Mouse (Mus musculus): Measurements from ENCODE around the gene Thbd. TPM values are rescaled to one million over a fixed set of nuclear protein-coding genes. Genes with fewer than 3 reads are reported as not detected.

Thbd gene
- polyA plus RNA-seq, 1 experiment from 2014 or later, result 29.0 TPM

DNA sequence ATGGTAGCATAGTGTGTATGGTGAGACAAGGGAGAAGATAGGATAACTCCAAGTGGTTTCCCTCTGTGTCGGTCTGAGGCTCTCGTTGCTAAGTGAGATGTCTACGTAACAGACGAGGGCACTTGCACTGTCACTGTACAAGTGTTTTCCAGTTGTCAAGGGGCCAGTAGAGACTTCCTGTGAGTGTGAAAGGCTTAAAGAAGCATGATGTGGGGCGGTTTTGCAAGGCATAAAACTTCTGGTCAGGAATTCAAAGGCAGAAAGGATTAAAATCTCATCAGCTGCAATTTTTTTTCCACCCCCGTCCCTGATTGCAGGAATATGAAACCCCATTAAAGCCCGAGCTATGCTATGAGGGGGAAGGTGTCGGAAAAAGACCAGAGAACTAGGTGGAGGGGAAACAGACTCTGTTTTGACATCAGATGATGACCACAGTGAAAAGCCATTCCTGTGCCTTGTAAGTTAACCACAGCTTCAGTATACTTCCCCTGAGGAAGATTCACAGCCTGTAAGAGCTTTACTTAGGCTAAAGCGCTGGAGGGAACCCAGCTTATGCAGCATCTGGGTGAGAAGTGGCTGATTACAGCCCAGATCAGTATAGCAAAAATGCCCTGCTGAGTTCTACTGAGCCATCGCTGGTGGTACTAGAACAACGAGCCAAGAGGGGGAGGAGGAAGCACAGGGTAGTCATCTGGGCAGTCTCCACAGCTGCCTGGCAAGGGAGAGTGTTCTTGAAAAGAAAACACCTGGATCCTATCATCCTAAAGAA lies 10.8 kb downstream of the Thbd start:
- Histone ChIP-seq H3K4me3 (replicated peaks) (no peak overlapping the region), H3K9me3 (no peaks in the 10 kb centered on the region), H3K27ac (peak overlapping the region; percentile 5), H3K4me1 (peaks cover 20% of the 10 kb centered on the region), H3K9ac (no peak overlapping the region), H3K36me3 (no peaks in the 10 kb centered on the region), H3K4me2 (peak overlapping the region; percentile 16), H3K27me3 (replicated peaks) (peaks cover 21% of the 10 kb centered on the region)
- 0 out of 2 replicates have a peak, but pooled peaks have one; percentile 19 for ATAC-seq (ENCODE audit: insufficient read depth, low FRiP score, low read depth)
- WGBS, result 43% methylated on average over 11 of the region's 11 CpGs

DNA sequence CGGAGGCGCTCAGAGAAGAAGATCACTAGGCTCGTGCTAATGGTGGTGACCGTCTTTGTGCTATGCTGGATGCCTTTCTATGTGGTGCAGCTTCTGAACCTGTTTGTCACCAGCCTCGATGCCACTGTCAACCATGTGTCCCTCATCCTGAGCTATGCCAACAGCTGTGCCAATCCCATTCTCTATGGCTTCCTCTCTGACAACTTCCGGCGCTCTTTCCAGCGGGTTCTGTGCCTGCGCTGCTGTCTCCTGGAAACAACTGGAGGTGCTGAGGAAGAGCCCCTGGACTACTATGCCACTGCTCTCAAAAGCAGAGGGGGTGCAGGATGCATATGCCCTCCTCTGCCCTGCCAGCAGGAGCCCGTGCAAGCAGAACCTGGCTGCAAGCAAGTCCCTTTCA lies 11.8 kb downstream of the Thbd start:
- peak overlapping the region; percentile 88 for H3K4me2 ChIP-seq
- peaks cover 20% of the 10 kb centered on the region for H3K4me1 ChIP-seq
- H3K9ac ChIP-seq, result no peak overlapping the region

DNA sequence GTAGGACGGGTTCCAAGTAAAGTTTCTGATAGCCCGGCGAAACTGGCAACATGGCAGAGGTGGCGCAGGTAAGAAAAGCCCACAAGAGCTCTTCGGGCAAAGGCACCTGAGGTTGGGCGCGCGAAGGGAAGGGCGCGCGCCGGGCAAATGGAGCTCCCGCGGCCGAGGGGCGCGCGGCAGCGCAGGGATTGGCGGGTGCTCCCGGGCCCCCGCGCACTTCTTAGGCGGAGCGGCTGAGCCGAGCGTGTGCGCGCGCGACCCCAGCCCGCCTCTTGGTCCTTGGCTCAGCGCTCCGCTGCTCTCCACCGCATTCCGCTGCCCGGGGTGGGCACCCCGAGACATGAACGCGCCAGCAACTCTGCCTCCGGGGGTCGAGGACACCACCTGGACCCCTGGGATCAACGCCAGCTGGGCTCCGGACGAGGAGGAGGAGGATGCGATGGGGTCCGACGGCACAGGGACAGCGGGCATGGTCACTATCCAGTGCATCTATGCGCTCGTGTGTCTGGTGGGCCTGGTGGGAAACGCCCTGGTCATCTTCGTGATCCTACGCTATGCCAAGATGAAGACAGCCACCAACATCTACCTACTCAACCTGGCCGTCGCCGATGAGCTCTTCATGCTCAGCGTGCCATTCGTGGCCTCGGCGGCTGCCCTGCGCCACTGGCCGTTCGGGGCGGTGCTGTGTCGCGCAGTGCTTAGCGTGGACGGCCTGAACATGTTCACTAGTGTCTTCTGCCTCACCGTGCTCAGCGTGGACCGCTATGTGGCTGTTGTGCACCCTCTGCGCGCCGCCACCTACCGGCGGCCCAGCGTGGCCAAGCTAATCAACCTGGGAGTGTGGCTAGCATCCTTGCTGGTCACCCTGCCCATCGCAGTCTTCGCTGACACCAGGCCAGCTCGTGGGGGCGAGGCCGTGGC lies 12.6 kb downstream of the Thbd start, which contains the start of gene Sstr4:
Gene Sstr4, plus strand, starts transcription at position 214 of the 921 bp plus-strand sequence.
- Histone ChIP-seq H3K9me3 (no peaks in the 10 kb centered on the region), H3K27ac (no peak within 1 kb of the TSS), H3K27me3 (replicated peaks) (peaks cover 21% of the 10 kb centered on the region), H3K4me2 (peak within 1 kb of the TSS; percentile 88), H3K4me1 (peaks cover 20% of the 10 kb centered on the region), H3K36me3 (no peaks in the 10 kb centered on the region), H3K4me3 (replicated peaks) (peak within 1 kb of the TSS; percentile 47), H3K9ac (peak within 1 kb of the TSS; percentile 31; the same call in 1 of the 2 replicates)
- ATAC-seq (ENCODE audit: insufficient read depth, low FRiP score, low read depth), result peak; percentile 51
- WGBS, result 3% methylated on average over 83 of the region's 83 CpGs

More for the DNA sequence above, 11.8 kb downstream of the Thbd start:
- 72% methylated on average over 10 of the region's 10 CpGs for WGBS
- Histone ChIP-seq H3K9me3 (no peaks in the 10 kb centered on the region), H3K4me3 (replicated peaks) (peak overlapping the region; percentile 47; the same call in 1 of the 2 replicates), H3K27ac (no peak overlapping the region), H3K27me3 (replicated peaks) (peaks cover 21% of the 10 kb centered on the region), H3K36me3 (no peaks in the 10 kb centered on the region)
- no peak for ATAC-seq (ENCODE audit: insufficient read depth, low FRiP score, low read depth)

DNA sequence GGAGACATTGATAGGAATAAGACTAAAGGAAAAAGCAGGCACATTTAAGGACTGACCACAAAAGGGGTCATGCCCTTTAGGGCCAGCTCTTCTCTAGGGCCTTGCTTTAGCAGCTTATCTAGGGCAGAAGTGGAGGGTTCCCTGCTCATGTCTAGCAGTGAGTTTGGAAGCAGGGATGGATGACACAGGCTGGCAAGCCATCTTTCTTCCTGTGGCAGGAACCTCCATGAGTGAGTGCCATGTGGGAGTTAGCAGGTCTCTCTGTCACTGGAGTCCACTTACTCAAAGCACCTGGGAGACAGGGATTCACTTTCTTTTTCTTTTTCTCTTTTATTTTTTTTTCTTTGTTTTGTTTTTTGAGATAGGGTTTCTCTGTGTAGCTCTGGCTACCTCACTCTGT lies 14.1 kb downstream of the Thbd start:
- no peak overlapping the region for H3K27ac ChIP-seq
- ATAC-seq (ENCODE audit: insufficient read depth, low FRiP score, low read depth), result no peak
- peaks cover 20% of the 10 kb centered on the region for H3K4me1 ChIP-seq
- H3K9me3 ChIP-seq, result no peaks in the 10 kb centered on the region
- no peak overlapping the region for H3K4me3 ChIP-seq (replicated peaks)
- H3K27me3 ChIP-seq (replicated peaks), result peaks cover 21% of the 10 kb centered on the region
- H3K9ac ChIP-seq, result no peak overlapping the region
- H3K4me2 ChIP-seq, result no peak overlapping the region
- H3K36me3 ChIP-seq, result no peaks in the 10 kb centered on the region

DNA sequence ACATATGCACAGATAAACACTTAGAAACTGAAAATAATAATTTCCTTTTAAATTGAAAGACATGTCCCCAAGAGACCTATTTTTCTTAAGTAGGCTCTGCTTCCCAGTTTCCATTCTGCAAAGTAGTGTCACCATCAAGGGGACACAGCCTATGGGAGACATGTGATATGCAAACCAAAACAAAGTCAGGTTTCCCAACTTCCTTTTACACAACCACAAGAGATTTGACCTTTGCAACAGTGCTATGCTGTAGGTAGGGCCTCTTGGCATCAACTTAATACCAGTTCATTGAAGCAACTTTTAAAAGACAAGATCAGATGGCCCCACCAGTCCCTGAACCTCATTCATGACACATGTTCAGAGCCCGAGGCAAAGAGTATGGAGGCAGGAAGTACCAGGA lies 14.8 kb downstream of the Thbd start:
- Histone ChIP-seq H3K27ac (no peak overlapping the region), H3K27me3 (replicated peaks) (peaks cover 21% of the 10 kb centered on the region), H3K9ac (no peak overlapping the region), H3K36me3 (no peaks in the 10 kb centered on the region), H3K4me2 (no peak overlapping the region), H3K9me3 (no peaks in the 10 kb centered on the region), H3K4me3 (replicated peaks) (no peak overlapping the region), H3K4me1 (peaks cover 20% of the 10 kb centered on the region)
- 76% methylated on average over 1 of the region's 1 CpGs for WGBS
- ATAC-seq (ENCODE audit: insufficient read depth, low FRiP score, low read depth), result no peak

DNA sequence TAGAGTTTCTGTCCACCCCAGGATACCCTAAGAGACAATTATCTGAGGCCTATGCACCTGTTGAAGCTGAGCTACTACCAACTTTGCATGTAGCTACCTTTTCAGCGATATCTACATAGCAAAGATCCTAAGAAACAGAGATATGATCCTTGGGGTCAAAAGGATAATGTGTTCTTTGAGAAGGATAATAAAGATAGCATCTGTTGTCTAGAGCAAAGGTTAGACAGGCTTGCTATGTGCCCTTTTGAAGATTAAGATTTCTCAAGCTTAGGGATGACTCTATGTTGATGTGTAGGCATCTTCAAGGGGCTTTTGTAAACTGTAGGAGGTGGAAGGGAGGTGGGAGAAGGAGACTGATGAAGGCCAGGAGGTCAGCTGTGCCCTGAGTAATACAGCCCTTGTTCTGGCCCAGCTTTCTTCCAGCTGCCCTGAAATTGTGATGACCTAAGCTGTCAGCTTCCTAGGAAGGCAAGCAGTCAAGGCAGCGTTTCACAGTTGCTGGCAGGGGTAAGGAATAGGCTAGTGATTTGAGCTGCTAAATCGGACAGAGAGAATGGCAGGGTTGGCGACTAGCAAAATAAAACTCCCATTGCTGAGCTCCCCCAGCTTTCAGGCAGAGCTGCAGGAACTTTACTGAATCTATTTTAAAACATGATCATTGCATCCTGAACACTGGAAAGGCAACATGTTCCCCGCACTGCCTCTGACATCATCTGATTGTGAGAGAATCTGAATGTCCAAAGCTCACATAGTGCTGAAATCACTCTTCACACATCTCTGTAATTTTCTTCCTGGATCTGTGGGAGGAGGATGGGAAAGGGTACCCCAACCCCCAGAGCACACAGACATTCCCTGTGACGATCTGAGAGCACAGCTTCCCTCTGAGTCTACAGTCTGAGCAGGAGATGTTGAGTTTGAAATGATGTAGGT lies 20.1 kb downstream of the Thbd start:
- no peaks in the 10 kb centered on the region for H3K27me3 ChIP-seq (replicated peaks)
- H3K4me2 ChIP-seq, result no peak overlapping the region
- H3K4me1 ChIP-seq, result no peaks in the 10 kb centered on the region
- H3K4me3 ChIP-seq (replicated peaks), result no peak overlapping the region
- ATAC-seq (ENCODE audit: insufficient read depth, low FRiP score, low read depth), result no peak
- H3K9me3 ChIP-seq, result no peaks in the 10 kb centered on the region
- no peak overlapping the region for H3K9ac ChIP-seq
- H3K27ac ChIP-seq, result no peak overlapping the region
- H3K36me3 ChIP-seq, result no peaks in the 10 kb centered on the region
- 61% methylated on average over 6 of the region's 6 CpGs for WGBS

DNA sequence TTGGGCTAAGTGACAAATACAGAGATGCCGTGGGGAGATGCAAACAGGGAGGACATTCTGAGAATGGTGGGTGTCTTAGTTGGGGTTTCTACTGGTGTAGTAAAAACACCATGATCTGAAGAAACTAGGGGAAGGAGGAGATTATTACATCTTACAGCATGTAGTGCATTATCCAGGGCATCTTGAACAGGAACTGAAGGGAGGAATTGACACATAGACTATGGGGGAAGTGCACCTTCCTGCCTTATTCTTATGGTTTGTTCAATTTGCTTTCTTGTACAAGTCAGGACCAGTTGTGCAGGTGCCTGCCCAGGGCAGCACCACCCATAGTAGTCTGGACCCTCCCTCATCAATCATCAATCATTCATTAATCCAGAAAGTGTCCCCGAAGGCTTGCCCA lies 21.1 kb downstream of the Thbd start:
- H3K9ac ChIP-seq, result no peak overlapping the region
- no peaks in the 10 kb centered on the region for H3K4me1 ChIP-seq
- H3K27ac ChIP-seq, result no peak overlapping the region
- H3K4me3 ChIP-seq (replicated peaks), result no peak overlapping the region
- WGBS, result 68% methylated on average over 2 of the region's 2 CpGs
- ATAC-seq (ENCODE audit: insufficient read depth, low FRiP score, low read depth), result no peak
- no peak overlapping the region for H3K4me2 ChIP-seq
- H3K27me3 ChIP-seq (replicated peaks), result no peaks in the 10 kb centered on the region
- no peaks in the 10 kb centered on the region for H3K36me3 ChIP-seq
- no peaks in the 10 kb centered on the region for H3K9me3 ChIP-seq

DNA sequence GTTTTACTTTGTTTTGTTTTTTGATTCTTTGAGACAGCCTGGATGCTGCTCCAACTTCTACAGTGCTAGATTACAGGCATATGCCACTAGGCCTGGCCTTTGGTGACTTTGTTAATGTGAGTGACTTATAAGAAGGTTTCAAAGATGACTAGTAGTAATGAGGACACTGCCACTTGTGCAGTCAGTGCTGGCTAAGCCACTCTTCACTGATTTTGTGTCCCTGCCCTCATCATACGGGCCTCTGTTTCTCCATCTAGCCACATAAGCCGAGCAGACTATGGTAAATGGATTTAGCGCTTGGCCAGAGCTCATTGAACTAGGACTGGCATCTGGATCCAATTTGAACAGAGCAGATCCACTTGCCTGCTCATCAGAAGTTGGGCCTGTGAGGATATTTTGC lies 21.5 kb downstream of the Thbd start:
- no peak overlapping the region for H3K9ac ChIP-seq
- H3K4me1 ChIP-seq, result no peaks in the 10 kb centered on the region
- H3K9me3 ChIP-seq, result no peaks in the 10 kb centered on the region
- no peak overlapping the region for H3K27ac ChIP-seq
- no peak for ATAC-seq (ENCODE audit: insufficient read depth, low FRiP score, low read depth)
- no peak overlapping the region for H3K4me3 ChIP-seq (replicated peaks)
- H3K4me2 ChIP-seq, result no peak overlapping the region
- H3K27me3 ChIP-seq (replicated peaks), result no peaks in the 10 kb centered on the region
- WGBS, result 85% methylated on average over 3 of the region's 3 CpGs
- H3K36me3 ChIP-seq, result no peaks in the 10 kb centered on the region

- Histone ChIP-seq H3K4me2 (no peak overlapping the region), H3K4me3 (replicated peaks) (no peak overlapping the region), H3K27ac (no peak overlapping the region), H3K27me3 (replicated peaks) (no peaks in the 10 kb centered on the region), H3K9ac (no peak overlapping the region), H3K36me3 (no peaks in the 10 kb centered on the region), H3K4me1 (no peaks in the 10 kb centered on the region), H3K9me3 (no peaks in the 10 kb centered on the region)
- WGBS, result 87% methylated on average over 2 of the region's 2 CpGs
- ATAC-seq (ENCODE audit: insufficient read depth, low FRiP score, low read depth), result no peak
These were observed 26.9 kb downstream of the Thbd start for GRCm38 (mm10) chr2:148381076-148381475.

DNA sequence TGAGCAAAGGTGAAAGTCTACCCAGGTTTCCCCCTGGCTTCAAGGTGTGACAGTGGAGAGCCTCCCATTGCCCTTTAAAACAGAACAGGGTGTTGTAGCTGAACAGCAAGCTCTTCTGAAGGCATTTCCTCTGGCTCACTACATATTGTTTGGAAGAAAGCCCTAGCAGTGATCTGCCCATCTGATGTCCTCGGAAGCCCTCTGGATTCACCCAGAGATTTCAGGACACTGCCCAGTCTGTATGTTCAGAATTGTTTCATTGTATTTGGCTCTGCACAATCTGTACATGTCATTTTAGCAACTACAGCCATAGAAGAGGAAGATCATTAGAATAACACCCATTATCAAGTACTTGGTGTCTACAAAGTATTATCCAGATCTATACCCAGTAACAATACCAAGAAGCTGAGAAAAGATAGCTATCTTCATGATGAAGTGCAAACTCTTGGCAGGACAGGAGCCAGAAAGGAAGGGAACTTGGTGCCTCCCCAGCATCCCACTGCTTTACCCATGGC lies 28.0 kb downstream of the Thbd start:
- Histone ChIP-seq H3K36me3 (no peaks in the 10 kb centered on the region), H3K4me1 (no peaks in the 10 kb centered on the region), H3K27ac (no peak overlapping the region), H3K9ac (no peak overlapping the region), H3K4me2 (no peak overlapping the region), H3K9me3 (no peaks in the 10 kb centered on the region), H3K27me3 (replicated peaks) (no peaks in the 10 kb centered on the region), H3K4me3 (replicated peaks) (no peak overlapping the region)
- ATAC-seq (ENCODE audit: insufficient read depth, low FRiP score, low read depth), result no peak
- 87% methylated on average over 1 of the region's 1 CpGs for WGBS

- H3K4me1 ChIP-seq, result no peaks in the 10 kb centered on the region
- 49% methylated on average over 1 of the region's 1 CpGs for WGBS
- H3K4me3 ChIP-seq (replicated peaks), result no peak overlapping the region
- ATAC-seq (ENCODE audit: insufficient read depth, low FRiP score, low read depth), result no peak
- no peaks in the 10 kb centered on the region for H3K27me3 ChIP-seq (replicated peaks)
- H3K36me3 ChIP-seq, result no peaks in the 10 kb centered on the region
- no peak overlapping the region for H3K27ac ChIP-seq
- no peak overlapping the region for H3K4me2 ChIP-seq
- no peaks in the 10 kb centered on the region for H3K9me3 ChIP-seq
- no peak overlapping the region for H3K9ac ChIP-seq
These were observed 29.1 kb downstream of the Thbd start for GRCm38 (mm10) chr2:148378817-148379342.
